Comparison of ENCODE assay signal across 8 mouse cellular contexts in genomic region chr1:74808078-74808477, GRCm38 (mm10). TPM values are rescaled to one million over a fixed set of nuclear protein-coding genes. Genes with fewer than 3 reads are reported as not detected.
A peak's percentile ranks its signal among the peaks of the same experiment; 100 is the strongest.
DNase-seq lines count a peak whose midpoint lies in the region; ATAC-seq lines count a peak whose summit lies in the region.

No protein-coding gene starts in this region.

- peaks cover 52% of the 10 kb centered on the region for H3K27me3 ChIP-seq in embryonic facial prominence, embryonic 15.5 days
- H3K27me3 ChIP-seq in heart, embryonic 11.5 days (ENCODE audit: control insufficient read depth, insufficient read depth, low read length): peaks cover 80% of the 10 kb centered on the region
- peaks cover 90% of the 10 kb centered on the region for H3K27me3 ChIP-seq in kidney, embryonic 15.5 days
- H3K27me3 ChIP-seq in splenic B cell, adult 2 months (ENCODE audit: control insufficient read depth, insufficient read depth, low read length, poor library complexity, severe bottlenecking): no peaks in the 10 kb centered on the region; the same call in 1 of the 2 replicates

- no peak overlapping the region for H3K9ac ChIP-seq in embryonic facial prominence, embryonic 15.5 days
- H3K9ac ChIP-seq in heart, embryonic 11.5 days (ENCODE audit: low read depth, low read length): no peak overlapping the region
- no peak overlapping the region for H3K9ac ChIP-seq in kidney, embryonic 15.5 days

- no peaks in the 10 kb centered on the region for H3K36me3 ChIP-seq in embryonic facial prominence, embryonic 15.5 days
- H3K36me3 ChIP-seq in heart, embryonic 11.5 days (ENCODE audit: control insufficient read depth, insufficient read depth, low read length): no peaks in the 10 kb centered on the region
- no peaks in the 10 kb centered on the region for H3K36me3 ChIP-seq in kidney, embryonic 15.5 days
- H3K36me3 ChIP-seq in splenic B cell, adult 2 months (ENCODE audit: control insufficient read depth, insufficient read depth, low read length, poor library complexity, severe bottlenecking): no peaks in the 10 kb centered on the region

- peak; percentile 73 for DNase-seq in 416B (ENCODE audit: low read depth)
- DNase-seq in adrenal gland, postnatal 4 days (ENCODE audit: low spot score in 2 of 2): peak; percentile 79 to 82
- DNase-seq in liver: peak; percentile 81
- peak; percentile 94 for DNase-seq in naive thymus-derived CD4-positive, alpha-beta T cell, adult 2 months (ENCODE audit: low read depth)
- peak; percentile 93 for DNase-seq in splenic B cell, adult 2 months (ENCODE audit: low read depth, low spot score)

- H3K4me2 ChIP-seq in embryonic facial prominence, embryonic 15.5 days (replicated peaks): peak overlapping the region; percentile 46
- peak overlapping the region; percentile 43 for H3K4me2 ChIP-seq in heart, embryonic 11.5 days
- H3K4me2 ChIP-seq in kidney, embryonic 15.5 days: peak overlapping the region; percentile 57

- no peaks in the 10 kb centered on the region for H3K9me3 ChIP-seq in embryonic facial prominence, embryonic 15.5 days (replicated peaks)
- no peaks in the 10 kb centered on the region for H3K9me3 ChIP-seq in heart, embryonic 11.5 days (replicated peaks; ENCODE audit: control insufficient read depth, low read length)
- no peaks in the 10 kb centered on the region for H3K9me3 ChIP-seq in kidney, embryonic 15.5 days (replicated peaks)

- peak overlapping the region; percentile 73 for H3K27ac ChIP-seq in embryonic facial prominence, embryonic 15.5 days (replicated peaks)
- H3K27ac ChIP-seq in heart, embryonic 11.5 days (ENCODE audit: low read depth, low read length): no peak overlapping the region
- no peak overlapping the region for H3K27ac ChIP-seq in kidney, embryonic 15.5 days

- peak overlapping the region; percentile 22 for H3K4me3 ChIP-seq in embryonic facial prominence, embryonic 15.5 days (replicated peaks)
- peak overlapping the region; percentile 8; the same call in 1 of the 2 replicates for H3K4me3 ChIP-seq in heart, embryonic 11.5 days (ENCODE audit: low read depth, low read length)
- H3K4me3 ChIP-seq in kidney, embryonic 15.5 days (replicated peaks): peak overlapping the region; percentile 34

- peak; percentile 84 for ATAC-seq in embryonic facial prominence, embryonic 15.5 days (ENCODE audit: insufficient number of reproducible peaks, low FRiP score, low TSS enrichment, low read depth)
- ATAC-seq in heart, embryonic 11.5 days (replicated peaks; ENCODE audit: insufficient number of reproducible peaks, low FRiP score, low TSS enrichment): no peak; the same call in 1 of the 2 replicates
- peak; percentile 84 for ATAC-seq in kidney, embryonic 15.5 days (replicated peaks; ENCODE audit: low FRiP score)

- under 1% methylated on average over 16 of the region's 16 CpGs for WGBS in embryonic facial prominence, embryonic 15.5 days
- 1% methylated on average over 16 of the region's 16 CpGs for WGBS in heart, embryonic 11.5 days (ENCODE audit: insufficient replicate concordance)
- WGBS in kidney, embryonic 15.5 days: 1% methylated on average over 16 of the region's 16 CpGs

- H3K4me1 ChIP-seq in embryonic facial prominence, embryonic 15.5 days: peaks cover 50% of the 10 kb centered on the region
- H3K4me1 ChIP-seq in heart, embryonic 11.5 days (ENCODE audit: control insufficient read depth, insufficient read depth, low read length): peaks cover 22% of the 10 kb centered on the region
- peaks cover 38% of the 10 kb centered on the region for H3K4me1 ChIP-seq in kidney, embryonic 15.5 days

RNA-seq across cellular contexts. Expression of gene Wnt10a, which starts 16.8 kb away (rescaled TPM):
- total RNA-seq in adrenal gland, postnatal 4 days (2021): under 1 TPM; 0.23 to 0.50 TPM
- 13.3 and 16.3 TPM in 2 replicates for polyA plus RNA-seq in embryonic facial prominence, embryonic 15.5 days (2015; fragmentation: Nextera tagmentation; extraction: Ambion mirVana)
- polyA plus RNA-seq in heart, embryonic 11.5 days (2014; fragmentation: Nextera tagmentation; extraction: Ambion mirVana): not detected in 2 replicates
- 0.43 and 0.89 TPM in 2 replicates for polyA plus RNA-seq in kidney, embryonic 15.5 days (2015; fragmentation: Nextera tagmentation; extraction: Ambion mirVana)

RNA-seq across cellular contexts. Expression of gene Wnt6, which starts 36.4 kb away (rescaled TPM):
- total RNA-seq in adrenal gland, postnatal 4 days (2021): 1 to 10 TPM; 3.1 to 3.5 TPM
- polyA plus RNA-seq in embryonic facial prominence, embryonic 15.5 days (2015; fragmentation: Nextera tagmentation; extraction: Ambion mirVana): 37.6 and 40.1 TPM in 2 replicates
- polyA plus RNA-seq in heart, embryonic 11.5 days (2014; fragmentation: Nextera tagmentation; extraction: Ambion mirVana): 0.46 and 0.68 TPM in 2 replicates
- 2.0 and 2.3 TPM in 2 replicates for polyA plus RNA-seq in kidney, embryonic 15.5 days (2015; fragmentation: Nextera tagmentation; extraction: Ambion mirVana)

RNA-seq across cellular contexts. Expression of gene Cdk5r2, which starts 46.7 kb away (rescaled TPM):
- total RNA-seq in adrenal gland, postnatal 4 days (2021): 10 to 100 TPM in 1 of 2 experiments, 1 to 10 TPM in 1; 6.6 to 10.1 TPM
- polyA plus RNA-seq in embryonic facial prominence, embryonic 15.5 days (2015; fragmentation: Nextera tagmentation; extraction: Ambion mirVana): 0.12 and 0.13 TPM in 2 replicates
- polyA plus RNA-seq in heart, embryonic 11.5 days (2014; fragmentation: Nextera tagmentation; extraction: Ambion mirVana): 0.30 and 0.48 TPM in 2 replicates
- 0.05 TPM in 1 of 2 replicates, not detected in the other for polyA plus RNA-seq in kidney, embryonic 15.5 days (2015; fragmentation: Nextera tagmentation; extraction: Ambion mirVana)

RNA-seq across cellular contexts. Expression of gene Prkag3, which starts 59.1 kb away (rescaled TPM):
- total RNA-seq in adrenal gland, postnatal 4 days (2021): under 1 TPM; 0.42 to 0.45 TPM
- 5.7 and 7.5 TPM in 2 replicates for polyA plus RNA-seq in embryonic facial prominence, embryonic 15.5 days (2015; fragmentation: Nextera tagmentation; extraction: Ambion mirVana)
- 5.5 and 5.7 TPM in 2 replicates for polyA plus RNA-seq in heart, embryonic 11.5 days (2014; fragmentation: Nextera tagmentation; extraction: Ambion mirVana)
- 0.44 and 0.73 TPM in 2 replicates for polyA plus RNA-seq in kidney, embryonic 15.5 days (2015; fragmentation: Nextera tagmentation; extraction: Ambion mirVana)

Comparison
In these comparisons a context has a peak if more than half of its experiments do, and no peak if none do; other contexts are left out.
1. RNA of gene Wnt6, which starts 36.4 kb away (polyA plus RNA-seq): 37.6 to 40.1 TPM in embryonic facial prominence, embryonic 15.5 days; 2.0 to 2.3 TPM in kidney, embryonic 15.5 days and 0.46 to 0.68 TPM in heart, embryonic 11.5 days; every median in the first group is over 10 times any median in the second.
2. Peak in every context shown above with its lines, with median percentiles within 50 percentile points of each other: DNase-seq, H3K4me2 ChIP-seq and H3K4me3 ChIP-seq.